Mouse (Mus musculus): Measurements from ENCODE around the gene Elovl6.

DNA sequence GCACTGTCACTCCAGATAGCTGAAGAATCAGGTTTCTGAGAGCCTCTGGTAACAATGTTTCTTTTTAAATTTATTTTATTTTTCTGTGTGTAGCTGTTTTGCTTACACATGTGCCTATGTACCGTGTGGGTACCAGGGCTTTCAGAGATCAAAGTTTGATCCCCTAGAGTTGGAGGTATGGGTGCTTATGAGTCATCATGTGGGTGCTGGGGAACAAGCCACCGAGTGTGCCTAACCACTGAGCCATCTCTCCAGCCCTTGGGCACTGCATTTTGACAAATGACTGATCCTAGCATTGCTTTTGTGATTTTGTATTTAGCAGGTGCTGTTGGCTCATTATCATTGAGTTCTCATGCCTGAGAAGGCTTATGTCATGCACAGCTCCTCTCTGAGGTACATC is 29.7 kb downstream of the Elovl6 start:
- TF ChIP-seq TAL1 (IDR thresholded peaks at IDR 0.05; ENCODE audit: low read length) = no peak
- TF ChIP-seq GATA1 (IDR thresholded peaks at IDR 0.05; ENCODE audit: low read length) = no peak

Data from erythroblast, embryonic 14.5 days (primary cell).